Mouse (Mus musculus) spleen, adult 10 weeks (tissue): ENCODE data around the gene Dynlt1b. TPM values are rescaled to one million over a fixed set of nuclear protein-coding genes. Genes with fewer than 3 reads are reported as not detected.

Experiments used
- polyA plus RNA-seq: library from polyadenylated mRNA; stranded (reverse); fragments of 350-450 nt; fragmentation: Illumina TruSeq; extraction: RNeasy Lipid Tissue Mini Kit (QIAGEN cat#74804); gene quantifications from one replicate; pipeline ENCODE4 v1.2.3, GENCODE M21; 2015; ENCODE audit warnings: low replicate concordance; ENCODE audit not compliant: insufficient read depth

Gene Dynlt1b
- polyA plus RNA-seq: 111 TPM

GRCm38 (mm10) chr17:6429945-6430344, at the start of gene Dynlt1b:
Gene Dynlt1b, plus strand, starts transcription at chr17:6430112.

Other genes starting within 250 kb of the Dynlt1b start
- gene Tmem181a, start 173.3 kb upstream of the Dynlt1b start, polyA plus RNA-seq: 11.8 TPM
- 8.4 TPM for gene Dynlt1a, start 112.6 kb upstream of the Dynlt1b start, polyA plus RNA-seq
- gene Dynlt1c, start 171.6 kb downstream of the Dynlt1b start, polyA plus RNA-seq: 61.6 TPM
- gene Dynlt1f, start 225.8 kb downstream of the Dynlt1b start, polyA plus RNA-seq: 94.5 TPM
- gene Sytl3, start 229.0 kb downstream of the Dynlt1b start, polyA plus RNA-seq: 7.1 TPM